Comparison of ENCODE assay signal across 8 mouse cellular contexts in genomic region chr2:165898202-165899194, GRCm38 (mm10). TPM values are rescaled to one million over a fixed set of nuclear protein-coding genes. Genes with fewer than 3 reads are reported as not detected.
DNase-seq lines count a peak whose midpoint lies in the region; ATAC-seq lines count a peak whose summit lies in the region.

TSS of gene Zmynd8 (minus strand) at chr2:165899016.

- peak within 1 kb of the TSS; percentile 12; the same call in 1 of the 2 replicates for H3K9ac ChIP-seq in heart, embryonic 11.5 days (ENCODE audit: low read depth, low read length)
- no peak within 1 kb of the TSS for H3K9ac ChIP-seq in midbrain, embryonic 16.5 days (ENCODE audit: low read depth, low read length)

- H3K36me3 ChIP-seq in heart, embryonic 11.5 days (ENCODE audit: control insufficient read depth, insufficient read depth, low read length) = no peaks in the 10 kb centered on the region
- no peaks in the 10 kb centered on the region for H3K36me3 ChIP-seq in midbrain, embryonic 16.5 days (ENCODE audit: control insufficient read depth, insufficient read depth, low read length)

- 19% methylated on average over 23 of the region's 23 CpGs for WGBS in heart, embryonic 11.5 days (ENCODE audit: insufficient replicate concordance)
- WGBS in midbrain, embryonic 16.5 days = 37% methylated on average over 23 of the region's 23 CpGs

- peak within 1 kb of the TSS; percentile 33 for H3K4me3 ChIP-seq in heart, embryonic 11.5 days (ENCODE audit: low read depth, low read length)
- no peak within 1 kb of the TSS for H3K4me3 ChIP-seq in midbrain, embryonic 16.5 days (ENCODE audit: low read depth, low read length)

- peak within 1 kb of the TSS; percentile 55 for H3K4me2 ChIP-seq in heart, embryonic 11.5 days
- no peak within 1 kb of the TSS for H3K4me2 ChIP-seq in midbrain, embryonic 16.5 days (ENCODE audit: low read length)

- ATAC-seq in heart, embryonic 11.5 days (replicated peaks; ENCODE audit: insufficient number of reproducible peaks, low FRiP score, low TSS enrichment) = peak; percentile 49; the same call in 1 of the 2 replicates
- no peak for ATAC-seq in midbrain, embryonic 16.5 days

- H3K27ac ChIP-seq in heart, embryonic 11.5 days (ENCODE audit: low read depth, low read length) = peak within 1 kb of the TSS; percentile 84
- H3K27ac ChIP-seq in midbrain, embryonic 16.5 days (ENCODE audit: low read length) = no peak within 1 kb of the TSS

- H3K27me3 ChIP-seq in heart, embryonic 11.5 days (ENCODE audit: control insufficient read depth, insufficient read depth, low read length) = no peaks in the 10 kb centered on the region
- H3K27me3 ChIP-seq in midbrain, embryonic 16.5 days (ENCODE audit: control insufficient read depth, insufficient read depth, low read depth, low read length) = no peaks in the 10 kb centered on the region

- DNase-seq in retina, postnatal 1 day = peak; percentile 52
- no peak for DNase-seq in retina, embryonic 14.5 days (ENCODE audit: low spot score)
- peak; percentile 82 for DNase-seq in embryo, embryonic 9.5 days (ENCODE audit: extremely low spot score)
- DNase-seq in left cerebral cortex, adult 8-10 months (ENCODE audit: low spot score in 2 of 2) = no peak
- no peak for DNase-seq in spleen, adult 18-20 months
- no peak for DNase-seq in thymus, postnatal 14 days

- peaks cover 39% of the 10 kb centered on the region for H3K4me1 ChIP-seq in heart, embryonic 11.5 days (ENCODE audit: control insufficient read depth, insufficient read depth, low read length)
- H3K4me1 ChIP-seq in midbrain, embryonic 16.5 days (ENCODE audit: control insufficient read depth, insufficient read depth, low read length) = no peaks in the 10 kb centered on the region; the same call in 1 of the 2 replicates

- H3K9me3 ChIP-seq in heart, embryonic 11.5 days (replicated peaks; ENCODE audit: control insufficient read depth, low read length) = no peaks in the 10 kb centered on the region
- no peaks in the 10 kb centered on the region for H3K9me3 ChIP-seq in midbrain, embryonic 16.5 days (replicated peaks; ENCODE audit: control insufficient read depth, low read length, poor library complexity, severe bottlenecking)

RNA-seq across cellular contexts. Expression of gene Zmynd8, which starts in this region (rescaled TPM):
- 39.6 and 47.6 TPM in 2 replicates for polyA plus RNA-seq in heart, embryonic 11.5 days (2014; fragmentation: Nextera tagmentation; extraction: Ambion mirVana)
- 100 to 1,000 TPM; 105 to 132 (median 130) TPM for total RNA-seq in left cerebral cortex, adult 8-10 months (2022)
- 78.7 and 87.3 TPM in 2 replicates for polyA plus RNA-seq in midbrain, embryonic 16.5 days (2015; fragmentation: Nextera tagmentation; extraction: Ambion mirVana)

Comparison
In these comparisons a context has a peak if more than half of its experiments do, and no peak if none do; other contexts are left out.
1. DNase-seq: peak in retina, postnatal 1 day (single experiment) and embryo, embryonic 9.5 days (single experiment); none in retina, embryonic 14.5 days (single experiment), left cerebral cortex, adult 8-10 months (0 of 2), spleen, adult 18-20 months (0 of 2) and thymus, postnatal 14 days (single experiment).